Mouse (Mus musculus): Measurements from ENCODE around the gene Recql.

The Recql gene

GRCm38 (mm10) chr6:142387011-142387754 lies at the start of gene Recql, which contains the start of gene Golt1b:
Gene Recql, minus strand, starts transcription at chr6:142387087.
Gene Golt1b, plus strand, starts transcription at chr6:142387221.
- DNase-seq, result peak; percentile 96 to 97

GRCm38 (mm10) chr6:142429072-142429471 lies 42.2 kb upstream of the Recql start:
- no peak for DNase-seq

- no peak for DNase-seq
Measured at GRCm38 (mm10) chr6:142424976-142425375, 38.1 kb upstream of the Recql start.

- no peak for DNase-seq
Measured at GRCm38 (mm10) chr6:142414597-142414996, 27.7 kb upstream of the Recql start.

- no peak for DNase-seq
Measured at GRCm38 (mm10) chr6:142413845-142414244, 27.0 kb upstream of the Recql start.

- no peak for DNase-seq
Measured at GRCm38 (mm10) chr6:142412906-142413491, 26.1 kb upstream of the Recql start, which contains the start of gene Spx. Gene Spx, plus strand, starts transcription at chr6:142413441.

GRCm38 (mm10) chr6:142411140-142411539 lies 24.3 kb upstream of the Recql start:
- DNase-seq, result no peak

- no peak for DNase-seq
Measured at GRCm38 (mm10) chr6:142395756-142396155, 8.9 kb upstream of the Recql start.

- DNase-seq, result no peak
Measured at GRCm38 (mm10) chr6:142394669-142395068, 7.8 kb upstream of the Recql start.

GRCm38 (mm10) chr6:142392312-142392711 lies 5.4 kb upstream of the Recql start:
- DNase-seq, result no peak

GRCm38 (mm10) chr6:142389101-142389500 lies 2.2 kb upstream of the Recql start:
- DNase-seq, result no peak

GRCm38 (mm10) chr6:142387755-142388271 lies 926 bp upstream of the Recql start:
- DNase-seq, result no peak

- no peak for DNase-seq
Measured at GRCm38 (mm10) chr6:142386285-142387010, 439 bp downstream of the Recql start.

- DNase-seq, result no peak
Measured at GRCm38 (mm10) chr6:142384521-142384920, 2.4 kb downstream of the Recql start.

GRCm38 (mm10) chr6:142381615-142382014 lies 5.3 kb downstream of the Recql start:
- no peak for DNase-seq

GRCm38 (mm10) chr6:142379961-142380360 lies 6.9 kb downstream of the Recql start:
- DNase-seq, result no peak

- no peak for DNase-seq
Measured at GRCm38 (mm10) chr6:142378576-142379330, 8.1 kb downstream of the Recql start.

- no peak for DNase-seq
Measured at GRCm38 (mm10) chr6:142377081-142377480, 9.8 kb downstream of the Recql start.

- no peak for DNase-seq
Measured at GRCm38 (mm10) chr6:142369568-142369967, 17.3 kb downstream of the Recql start.

- DNase-seq, result no peak
Measured at GRCm38 (mm10) chr6:142367565-142367964, 19.3 kb downstream of the Recql start.

GRCm38 (mm10) chr6:142366473-142367018 lies 20.3 kb downstream of the Recql start:
- no peak for DNase-seq

GRCm38 (mm10) chr6:142365742-142366472 lies 21.0 kb downstream of the Recql start:
- no peak for DNase-seq
